Mouse (Mus musculus) intestine, embryonic 14.5 days (tissue): ENCODE results near the gene Ces3b. TPM values are rescaled to one million over a fixed set of nuclear protein-coding genes. Genes with fewer than 3 reads are reported as not detected.
"Not testable (repeated sequence)": the region's sequence is repeated elsewhere in the genome, so short reads cannot be mapped to it uniquely, and the experiment has no call there.

Experiments
- ATAC-seq: fragments of 200-750 bp; cut with Nextera tagmentation; replicated peaks from 2 replicates; pipeline ENCODE4 v1.8.0; 2017; ENCODE audit warnings: low read depth, moderate number of reproducible peaks, moderate TSS enrichment, moderate library complexity; ENCODE audit not compliant: low FRiP score, low TSS enrichment
- DNase-seq: peaks from one replicate; pipeline ENCODE4 v3.0.0-alpha.2; 2018; ENCODE audit warnings: low spot score
- H3K27ac ChIP-seq: fragments of 300-500 bp; sonication (generic); 2 replicates; pipeline ENCODE4 v1.5.1; 2014; ENCODE audit warnings: low read depth, mild to moderate bottlenecking, control low read depth
- H3K27me3 ChIP-seq: fragments of 300-500 bp; sonication (generic); replicated peaks from 2 replicates; pipeline ENCODE4 v1.6.1; 2014; ENCODE audit warnings: low read length, control low read depth; ENCODE audit not compliant: control insufficient read depth, insufficient read depth
- H3K36me3 ChIP-seq: fragments of 300-500 bp; sonication (generic); 2 replicates; pipeline ENCODE4 v1.6.1; 2014; ENCODE audit warnings: low read length, control low read depth; ENCODE audit not compliant: control insufficient read depth, insufficient read depth
- H3K4me1 ChIP-seq: fragments of 300-500 bp; sonication (generic); replicated peaks from 2 replicates; pipeline ENCODE4 v1.6.1; 2014; ENCODE audit warnings: low read length, control low read depth, mixed read lengths; ENCODE audit not compliant: control insufficient read depth, insufficient read depth
- H3K4me2 ChIP-seq: fragments of 300-500 bp; sonication (generic); 2 replicates; pipeline ENCODE4 v1.6.1; 2014; ENCODE audit warnings: low read length
- H3K4me3 ChIP-seq: fragments of 300-500 bp; sonication (generic); 2 replicates; pipeline ENCODE4 v1.5.1; 2014; ENCODE audit warnings: low read depth, low read length, control low read depth, mixed read lengths
- H3K9ac ChIP-seq: fragments of 300-500 bp; sonication (generic); 2 replicates; pipeline ENCODE4 v1.6.1; 2014; ENCODE audit warnings: mild to moderate bottlenecking, low read length
- H3K9me3 ChIP-seq: fragments of 300-500 bp; sonication (generic); 2 replicates; pipeline ENCODE4 v1.6.1; 2016; ENCODE audit warnings: low read length, control low read depth; ENCODE audit not compliant: control insufficient read depth
- WGBS: fragments of 180-500 bp; shearing (Covaris S2); extraction: QIAGEN DNeasy Blood & Tissue Kit; methylation state at CpG from one replicate; pipeline ENCODE4 v1.1.7; 2014; 5-methylcytosine and 5-hydroxymethylcytosine counted together
- polyA plus RNA-seq: library from polyadenylated mRNA; unstranded; fragments of >200 nt; fragmentation: Nextera tagmentation; extraction: Ambion mirVana; gene quantifications from 2 replicates; pipeline ENCODE4 v1.2.1, GENCODE M21; 2014

The Ces3b gene
- polyA plus RNA-seq: not detected in 2 replicates

DNA sequence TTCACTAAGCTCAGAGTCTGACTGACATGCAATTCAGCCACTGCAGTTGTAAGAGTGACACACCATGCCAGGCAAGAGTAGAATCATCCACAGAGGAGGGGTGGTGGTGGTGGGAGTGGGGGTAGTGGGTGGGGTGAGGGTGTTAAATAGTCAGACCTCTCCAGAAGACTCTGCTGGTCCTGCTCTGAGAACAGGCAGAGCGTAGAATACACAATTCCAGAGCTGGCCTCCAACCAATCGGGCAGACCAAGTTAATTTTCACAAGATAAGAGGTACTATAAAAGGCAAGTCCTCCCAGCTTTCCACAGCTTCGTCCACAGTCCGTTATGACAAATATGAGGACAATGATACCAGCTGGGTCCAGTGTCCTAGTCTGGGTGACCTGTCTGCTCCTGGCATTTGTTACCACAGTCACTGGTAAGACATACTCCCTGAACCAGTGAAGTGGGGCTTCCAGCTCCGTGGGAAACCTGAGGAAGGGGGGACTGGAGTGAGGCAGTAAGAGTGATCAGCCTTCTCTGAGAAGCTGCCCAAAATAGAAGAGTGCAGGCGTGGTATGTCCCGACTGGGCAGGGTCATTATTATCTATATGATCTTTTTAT, at the start of gene Ces3b:
Gene Ces3b, plus strand, starts transcription at position 305 of the 602 bp plus-strand sequence.
- Histone ChIP-seq H3K4me1 (no peaks in the 10 kb centered on the region), H3K9ac (no peak within 1 kb of the TSS), H3K36me3 (no peaks in the 10 kb centered on the region), H3K4me2 (no peak within 1 kb of the TSS), H3K9me3 (no peaks in the 10 kb centered on the region), H3K27me3 (no peaks in the 10 kb centered on the region), H3K4me3 (no peak within 1 kb of the TSS), H3K27ac (no peak within 1 kb of the TSS)
- WGBS: 60% methylated on average over 7 of the region's 7 CpGs
- DNase-seq: no peak
- no peak for ATAC-seq

DNA sequence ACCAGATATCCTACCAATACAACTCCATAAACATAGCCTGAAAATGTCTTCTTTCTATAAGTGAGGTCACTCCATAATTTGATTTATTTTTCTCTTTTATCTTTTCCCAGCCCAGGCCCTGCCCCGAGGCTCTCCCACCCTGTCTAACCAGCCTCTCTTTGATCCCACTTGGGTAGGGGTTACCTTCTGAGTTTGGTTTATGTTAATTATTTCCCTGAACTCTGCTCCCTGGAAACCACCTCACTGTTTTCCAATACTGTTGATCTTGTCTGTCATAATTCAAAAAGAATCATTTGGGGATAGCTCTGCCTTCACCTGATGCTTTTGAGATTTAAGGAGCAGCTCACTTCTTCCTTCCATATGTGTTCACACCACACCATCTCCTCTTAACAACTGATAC, 40.0 kb upstream of the Ces3b start:
- Histone ChIP-seq H3K4me2 (no peak overlapping the region), H3K9ac (no peak overlapping the region), H3K27ac (no peak overlapping the region), H3K27me3 (no peaks in the 10 kb centered on the region), H3K9me3 (no peaks in the 10 kb centered on the region), H3K4me1 (no peaks in the 10 kb centered on the region), H3K4me3 (no peak overlapping the region), H3K36me3 (no peaks in the 10 kb centered on the region)
- 55% methylated on average over 1 of the region's 1 CpGs for WGBS
- DNase-seq (no peak), ATAC-seq (0 out of 2 replicates have a peak, but pooled peaks have one; percentile 43)

- Histone ChIP-seq H3K27me3 (no peaks in the 10 kb centered on the region), H3K9me3 (no peaks in the 10 kb centered on the region), H3K9ac (no peak overlapping the region), H3K36me3 (no peaks in the 10 kb centered on the region), H3K4me1 (no peaks in the 10 kb centered on the region), H3K27ac (no peak overlapping the region), H3K4me3 (no peak overlapping the region), H3K4me2 (no peak overlapping the region)
- WGBS: 70% methylated on average over 3 of the region's 3 CpGs
- DNase-seq (peak; percentile 66), ATAC-seq (0 out of 2 replicates have a peak, but pooled peaks have one; percentile 53)
Observed at GRCm38 (mm10) chr8:105045824-105046401, 37.6 kb upstream of the Ces3b start.

DNA sequence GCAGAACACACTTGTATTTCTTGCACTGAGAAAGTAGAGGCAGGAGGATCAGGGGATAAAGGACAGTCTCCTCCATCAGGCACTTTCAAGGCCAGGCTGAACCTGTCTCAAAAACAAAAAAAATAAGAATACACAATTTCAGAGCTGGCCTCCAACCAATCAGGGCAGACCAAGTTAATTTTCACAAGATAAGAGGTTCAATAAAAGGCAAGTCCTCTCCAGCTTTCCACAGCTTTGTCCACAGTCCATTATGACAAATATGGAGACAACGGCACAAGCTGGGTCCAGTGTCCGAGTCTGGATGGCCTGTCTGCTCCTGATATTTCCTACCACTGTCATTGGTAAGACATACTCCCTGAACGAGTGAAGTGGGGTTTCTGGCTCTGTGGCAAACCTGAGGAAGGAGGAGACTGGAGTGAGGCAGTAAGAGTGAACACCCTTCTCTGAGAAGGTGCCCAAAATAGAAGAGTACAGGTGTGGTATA, 35.1 kb upstream of the Ces3b start, which contains the start of gene Ces3a:
Gene Ces3a, plus strand, starts transcription at position 231 of the 484 bp plus-strand sequence.
- Histone ChIP-seq H3K27ac (no peak within 1 kb of the TSS), H3K9me3 (no peaks in the 10 kb centered on the region), H3K36me3 (no peaks in the 10 kb centered on the region), H3K9ac (no peak within 1 kb of the TSS), H3K4me1 (no peaks in the 10 kb centered on the region), H3K4me2 (no peak within 1 kb of the TSS), H3K4me3 (no peak within 1 kb of the TSS), H3K27me3 (no peaks in the 10 kb centered on the region)
- DNase-seq (no peak), ATAC-seq (no peak)
- WGBS: 63% methylated on average over 3 of the region's 3 CpGs

- Histone ChIP-seq H3K27me3 (no peaks in the 10 kb centered on the region), H3K36me3 (no peaks in the 10 kb centered on the region), H3K9me3 (no peaks in the 10 kb centered on the region), H3K4me2 (no peak overlapping the region), H3K27ac (no peak overlapping the region), H3K4me1 (no peaks in the 10 kb centered on the region), H3K9ac (no peak overlapping the region), H3K4me3 (no peak overlapping the region)
- WGBS: 92% methylated on average over 4 of the region's 4 CpGs
- no peak for ATAC-seq
- no peak for DNase-seq
Observed at GRCm38 (mm10) chr8:105056211-105056610, 27.3 kb upstream of the Ces3b start.

GRCm38 (mm10) chr8:105060056-105060455, 23.5 kb upstream of the Ces3b start:
- H3K9ac ChIP-seq: no peak overlapping the region
- H3K9me3 ChIP-seq: peaks cover 4% of the 10 kb centered on the region; the same call in 1 of the 2 replicates
- no peaks in the 10 kb centered on the region for H3K36me3 ChIP-seq
- ATAC-seq (no peak), DNase-seq (no peak)
- no peaks in the 10 kb centered on the region for H3K4me1 ChIP-seq
- H3K4me2 ChIP-seq: no peak overlapping the region
- no peaks in the 10 kb centered on the region for H3K27me3 ChIP-seq
- H3K27ac ChIP-seq: no peak overlapping the region
- H3K4me3 ChIP-seq: no peak overlapping the region

GRCm38 (mm10) chr8:105066761-105067160, 16.8 kb upstream of the Ces3b start:
- peak; percentile 68 for DNase-seq
- WGBS: 9% methylated on average over 1 of the region's 1 CpGs

GRCm38 (mm10) chr8:105067905-105068304, 15.6 kb upstream of the Ces3b start:
- H3K9ac ChIP-seq, H3K4me3 ChIP-seq, DNase-seq, H3K27me3 ChIP-seq, H3K27ac ChIP-seq, H3K4me2 ChIP-seq, H3K4me1 ChIP-seq, H3K36me3 ChIP-seq, ATAC-seq, H3K9me3 ChIP-seq: not testable (repeated sequence)
- WGBS: 58% methylated on average over 7 of the region's 7 CpGs

More at GRCm38 (mm10) chr8:105066761-105067160, 16.8 kb upstream of the Ces3b start:
- Histone ChIP-seq H3K27ac (no peak overlapping the region), H3K9me3 (peaks cover 4% of the 10 kb centered on the region; the same call in 1 of the 2 replicates), H3K4me3 (no peak overlapping the region), H3K27me3 (no peaks in the 10 kb centered on the region), H3K9ac (no peak overlapping the region), H3K4me2 (no peak overlapping the region), H3K4me1 (no peaks in the 10 kb centered on the region), H3K36me3 (no peaks in the 10 kb centered on the region)
- ATAC-seq: no peak

DNA sequence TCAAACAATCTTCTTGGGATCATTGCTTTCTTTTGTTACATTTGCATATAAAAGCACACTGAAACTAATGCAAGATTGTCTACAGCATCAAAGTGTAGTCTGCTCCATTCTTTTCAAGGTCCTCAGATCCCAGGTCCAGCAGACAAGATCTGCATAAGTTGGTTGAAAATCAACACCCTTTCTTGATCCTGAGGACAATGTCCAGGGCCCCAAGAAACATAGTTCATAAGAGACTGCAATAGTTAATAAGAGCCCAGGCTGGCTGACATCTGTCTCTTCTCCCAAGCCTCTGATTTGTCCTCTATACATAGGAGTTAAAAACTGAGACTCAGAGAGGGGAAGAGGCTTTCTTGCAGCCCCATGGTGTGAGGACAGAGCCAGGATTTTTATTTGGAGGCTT, 14.6 kb upstream of the Ces3b start:
- Histone ChIP-seq H3K27ac (no peak overlapping the region), H3K27me3 (no peaks in the 10 kb centered on the region), H3K9ac (no peak overlapping the region), H3K4me2 (no peak overlapping the region), H3K36me3 (no peaks in the 10 kb centered on the region), H3K4me1 (no peaks in the 10 kb centered on the region), H3K4me3 (no peak overlapping the region), H3K9me3 (no peaks in the 10 kb centered on the region)
- no peak for ATAC-seq
- no peak for DNase-seq
